Mouse (Mus musculus) cerebellum, postnatal 36 days (tissue): ENCODE results near the gene Smarcc2.
A peak's percentile ranks its signal among the peaks of the same experiment; 100 is the strongest.
"Not testable (repeated sequence)": the region's sequence is repeated elsewhere in the genome, so short reads cannot be mapped to it uniquely, and the experiment has no call there.

Experiments used
- DNase-seq, 2 experiments: peaks; one replicate each; pipeline ENCODE4 v3.0.0; 2021 to 2022; ENCODE audit warnings: mixed read lengths in 2 of 2

Smarcc2 gene

GRCm38 (mm10) chr10:128493695-128494666 lies 34.9 kb downstream of the Smarcc2 start, which contains the start of gene Myl6:
Myl6 (minus strand) TSS chr10:128494145.
- DNase-seq = peak; percentile 98 to 99

DNA sequence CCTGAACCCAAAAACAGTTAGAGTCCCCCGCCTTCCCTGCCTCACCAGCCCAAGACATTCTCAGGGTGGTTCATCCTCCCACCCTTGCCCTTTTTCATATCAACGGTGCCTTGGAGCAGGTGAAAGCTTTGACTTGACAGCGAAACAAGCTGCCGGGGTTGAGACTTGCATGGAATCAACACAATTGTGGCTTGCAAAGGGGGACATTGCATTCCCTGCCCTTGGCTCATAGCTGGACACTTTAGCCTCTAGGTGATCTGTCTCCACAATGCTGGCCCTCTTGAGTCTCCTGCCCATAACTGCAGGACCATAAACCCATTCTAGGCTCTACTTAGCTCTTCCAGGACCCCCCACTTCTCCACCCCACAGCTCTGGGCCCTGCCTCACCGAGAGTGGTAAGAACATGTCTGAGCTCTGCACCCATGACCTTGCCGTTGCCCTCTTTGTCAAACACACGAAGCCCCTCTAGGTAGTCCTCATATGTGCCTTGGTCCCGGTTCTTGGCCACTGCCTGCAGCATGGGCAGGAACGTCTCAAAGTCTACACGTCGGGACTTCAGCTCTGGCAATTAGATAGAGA lies 35.7 kb downstream of the Smarcc2 start:
- peak in 1 of 2 experiments; percentile 21 for DNase-seq

GRCm38 (mm10) chr10:128495270-128495669 lies 36.2 kb downstream of the Smarcc2 start:
- DNase-seq = no peak

DNA sequence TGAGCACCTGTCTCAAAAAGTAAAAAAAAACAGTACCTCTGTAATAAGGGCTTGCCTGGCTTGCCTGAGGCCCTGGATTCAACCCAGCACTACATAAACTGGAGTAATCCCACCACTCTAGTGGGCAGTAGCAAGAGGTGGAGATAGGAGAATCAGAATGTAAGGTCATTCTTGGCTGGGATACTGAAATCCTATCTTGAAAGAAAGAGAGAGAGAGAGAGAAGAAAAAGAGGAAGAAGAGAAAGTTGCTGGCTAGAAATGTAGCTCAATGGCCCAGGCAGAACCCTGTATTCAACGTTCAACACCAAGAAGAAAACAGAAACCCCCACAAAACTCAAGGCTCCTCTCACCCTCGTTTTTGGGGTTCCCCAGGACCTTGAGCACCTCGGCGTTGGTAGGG lies 36.9 kb downstream of the Smarcc2 start:
- no peak for DNase-seq

GRCm38 (mm10) chr10:128496509-128497077 lies 37.5 kb downstream of the Smarcc2 start:
- no peak for DNase-seq

DNA sequence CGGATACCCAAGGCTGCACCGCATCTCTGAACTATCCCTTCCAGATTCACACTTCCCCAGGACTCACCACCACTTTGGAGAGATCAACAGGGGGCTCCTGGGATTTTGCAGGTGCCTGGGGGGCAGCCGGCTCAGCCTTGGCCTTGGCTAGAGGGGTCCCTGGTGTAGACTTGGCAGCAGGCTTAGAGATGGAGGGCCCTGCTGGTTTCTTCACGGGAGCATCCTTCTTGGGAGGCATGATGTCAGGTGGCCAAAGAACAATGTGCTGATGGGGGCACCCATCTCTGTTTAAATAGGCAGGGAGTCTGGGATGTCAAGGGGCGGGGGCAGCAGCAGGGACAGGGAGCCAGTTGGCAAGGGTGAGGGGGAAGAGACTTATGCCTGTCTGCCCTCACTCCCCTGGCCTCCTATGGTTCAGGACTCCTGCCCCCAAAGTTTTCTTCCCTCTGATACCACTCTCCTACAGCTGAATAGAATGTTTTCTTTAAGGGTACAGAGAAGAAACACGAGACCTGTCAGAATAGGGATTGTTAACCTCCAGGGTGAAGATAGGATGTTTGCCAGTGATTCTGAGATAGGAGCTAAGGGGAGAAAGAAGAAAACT lies 38.2 kb downstream of the Smarcc2 start:
- no peak for DNase-seq

GRCm38 (mm10) chr10:128498590-128498989 lies 39.5 kb downstream of the Smarcc2 start, which contains the start of gene Myl6b:
Myl6b (minus strand) TSS chr10:128498685.
- DNase-seq = peak; percentile 97

DNA sequence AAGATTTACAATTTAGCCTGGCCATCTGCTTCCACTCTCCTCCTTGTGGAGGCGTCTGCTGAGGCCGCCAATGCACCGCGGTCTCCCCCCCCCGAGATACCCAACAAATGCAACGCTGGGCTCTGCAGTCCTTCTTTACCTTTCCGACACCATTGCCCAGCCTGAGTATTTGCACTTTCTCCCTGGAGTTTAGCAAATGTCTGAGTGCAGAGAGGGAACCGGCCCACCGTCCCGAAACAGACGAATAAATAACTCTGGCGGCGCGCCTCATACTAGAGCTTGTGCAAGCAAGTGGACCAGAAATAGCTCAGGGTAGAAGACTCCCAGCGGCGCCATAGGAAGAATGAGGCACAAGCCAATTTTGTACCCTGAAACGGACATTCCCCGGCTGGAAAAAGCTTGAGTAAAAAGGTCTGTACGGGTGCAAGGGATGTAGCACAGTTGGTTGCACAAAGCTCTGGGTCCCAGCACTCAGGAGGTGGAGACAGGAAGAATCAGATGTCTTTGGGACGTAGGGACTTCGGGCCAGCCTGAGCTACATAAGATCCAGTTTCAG lies 40.1 kb downstream of the Smarcc2 start:
- peak; percentile 65 to 71 for DNase-seq

GRCm38 (mm10) chr10:128502341-128502740 lies 43.3 kb downstream of the Smarcc2 start:
- DNase-seq = no peak

DNA sequence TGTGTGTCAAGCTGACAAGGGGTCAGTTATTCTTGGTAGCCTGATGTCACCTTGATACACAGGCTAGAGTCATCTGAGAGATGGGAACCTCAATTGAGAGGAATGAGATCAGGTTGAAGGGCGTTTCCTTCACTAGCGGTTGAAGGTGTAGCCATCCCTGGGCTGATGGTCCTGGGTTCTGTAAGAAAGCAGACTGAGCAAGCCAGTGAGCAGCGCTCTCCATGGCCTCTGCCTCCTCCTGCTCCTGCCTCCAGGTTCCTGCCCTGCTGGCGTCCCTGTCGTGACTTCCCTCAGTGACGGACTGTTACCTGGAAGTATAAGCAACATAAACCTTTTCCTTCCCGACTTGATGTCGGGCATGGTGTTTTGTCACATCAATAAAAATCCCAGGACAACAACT lies 44.5 kb downstream of the Smarcc2 start:
- DNase-seq = no peak

GRCm38 (mm10) chr10:128504012-128504411 lies 45.0 kb downstream of the Smarcc2 start:
- DNase-seq = no peak

- DNase-seq = no peak
Observed at GRCm38 (mm10) chr10:128504641-128505370, 45.8 kb downstream of the Smarcc2 start.

DNA sequence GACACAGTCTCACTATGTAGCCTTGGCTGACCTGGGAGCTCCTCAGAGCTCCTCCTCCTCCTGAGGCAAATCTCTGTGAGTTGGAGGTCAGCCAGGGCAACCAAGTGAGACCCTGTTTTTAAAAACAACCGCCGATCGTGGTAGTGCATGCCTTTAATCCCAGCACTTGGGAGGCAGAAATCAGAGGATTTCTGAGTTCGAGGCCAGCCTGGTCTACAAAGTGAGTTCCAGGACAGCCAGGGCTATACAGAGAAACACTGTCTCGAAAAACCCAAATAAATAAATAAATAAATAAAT lies 46.3 kb downstream of the Smarcc2 start:
- not testable (repeated sequence) for DNase-seq

GRCm38 (mm10) chr10:128505974-128506373 lies 46.9 kb downstream of the Smarcc2 start:
- no peak for DNase-seq

- DNase-seq = no peak
Observed at GRCm38 (mm10) chr10:128508260-128508659, 49.2 kb downstream of the Smarcc2 start.

DNA sequence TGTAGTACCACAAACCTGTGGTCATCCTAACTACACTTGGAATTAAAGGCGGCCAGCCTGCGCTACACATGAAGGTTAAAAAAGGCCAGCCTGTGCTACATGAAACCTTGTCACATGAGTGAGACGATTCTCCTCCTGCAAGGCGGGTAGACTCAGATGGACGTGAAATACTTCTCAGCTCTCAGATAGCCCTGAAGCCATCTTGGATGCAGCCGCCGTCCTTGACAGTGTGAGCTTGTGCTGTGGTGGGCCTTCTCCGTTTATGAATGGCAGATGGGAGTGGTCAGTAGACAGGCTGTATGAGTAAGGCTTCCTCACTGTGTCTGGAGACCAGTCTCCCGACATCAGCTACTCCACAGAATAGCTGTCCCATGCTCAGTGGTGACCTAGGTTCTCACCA lies 50.2 kb downstream of the Smarcc2 start:
- DNase-seq = no peak

- DNase-seq = no peak
Observed at GRCm38 (mm10) chr10:128509831-128510230, 50.8 kb downstream of the Smarcc2 start.

DNA sequence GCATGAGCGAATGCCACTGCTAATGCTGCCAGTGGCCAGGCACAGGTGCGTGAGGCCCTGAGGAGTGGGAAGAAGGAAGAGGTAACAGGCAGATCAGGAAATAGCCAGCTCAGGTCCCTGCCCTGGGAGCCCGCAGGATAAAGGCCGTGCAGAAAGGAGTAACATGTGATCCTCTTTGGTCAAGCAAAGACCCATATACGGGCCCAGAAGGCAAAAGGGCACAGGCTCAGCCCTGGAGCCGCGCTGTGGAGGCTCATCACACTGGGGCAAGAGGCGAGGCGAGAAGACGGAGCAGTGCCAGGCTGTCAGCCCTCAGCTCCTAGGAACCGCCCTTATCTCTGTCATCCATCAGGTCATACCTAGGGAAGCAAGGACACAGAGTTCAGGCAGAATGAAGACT lies 51.3 kb downstream of the Smarcc2 start:
- DNase-seq = no peak

- no peak for DNase-seq
Observed at GRCm38 (mm10) chr10:128511189-128511588, 52.1 kb downstream of the Smarcc2 start.

GRCm38 (mm10) chr10:128511761-128512160 lies 52.7 kb downstream of the Smarcc2 start:
- DNase-seq = no peak

DNA sequence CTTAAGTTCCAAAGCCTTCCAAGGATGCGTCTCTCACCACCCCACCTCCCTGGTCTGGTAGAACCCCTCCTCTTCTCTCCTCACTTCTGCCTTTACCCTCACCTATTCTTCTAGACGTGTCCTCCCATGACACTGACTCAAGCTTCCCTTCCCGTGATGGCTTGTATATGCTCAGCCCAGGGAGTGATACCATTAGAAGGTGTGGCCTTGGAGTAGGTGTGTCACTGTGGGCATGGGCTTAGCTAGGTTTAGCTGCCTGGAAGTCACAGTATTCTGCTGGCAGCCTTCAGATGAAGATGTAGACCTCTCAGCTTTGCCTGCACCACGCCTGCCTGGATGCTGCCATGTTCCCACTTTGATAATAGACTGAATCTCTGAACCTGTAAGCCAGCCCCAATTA lies 56.0 kb downstream of the Smarcc2 start:
- DNase-seq = no peak

- no peak for DNase-seq
Observed at GRCm38 (mm10) chr10:128516029-128516428, 57.0 kb downstream of the Smarcc2 start.
